Mouse (Mus musculus) megakaryocyte, embryonic 14.5 days (primary cell): ENCODE measurements at regions not wholly inside any gene's neighbourhood (a gene's known extent, or its start where the extent isn't known, plus 50 kb on each side); places are given as distances from the start of the nearest gene placed in this dataset.

Experiments
- FLI1 ChIP-seq: IDR thresholded peaks from 2 replicates; pipeline ENCODE4 v1.6.1; 2012; ENCODE audit warnings: low read length, inconsistent platforms, mixed read lengths
- GATA1 ChIP-seq: IDR thresholded peaks from 3 replicates; pipeline ENCODE4 v1.6.1; 2012; ENCODE audit warnings: mixed read lengths, low read length, inconsistent platforms, borderline replicate concordance

- TF ChIP-seq GATA1: no peak
- no peak for TF ChIP-seq FLI1
Measured at GRCm38 (mm10) chr9:104444906-104445305, 102.2 kb upstream of the Cpne4 start.
